Comparison of ENCODE assay signal across 8 mouse cellular contexts in genomic region chr2:102658661-102659520, GRCm38 (mm10). TPM values are rescaled to one million over a fixed set of nuclear protein-coding genes. Genes with fewer than 3 reads are reported as not detected.
DNase-seq lines count a peak whose midpoint lies in the region; ATAC-seq and TF ChIP-seq lines count a peak whose summit lies in the region.

No protein-coding gene starts in this region.

- H3K36me3 ChIP-seq in thymus, adult 2 months (ENCODE audit: control insufficient read depth, insufficient read depth, low read length), result no peaks in the 10 kb centered on the region
- no peaks in the 10 kb centered on the region for H3K36me3 ChIP-seq in embryonic facial prominence, embryonic 10.5 days (replicated peaks)
- H3K36me3 ChIP-seq in heart, postnatal 0 days (replicated peaks; ENCODE audit: control insufficient read depth, insufficient read depth, low read length), result no peaks in the 10 kb centered on the region

- no peaks in the 10 kb centered on the region for H3K9me3 ChIP-seq in embryonic facial prominence, embryonic 10.5 days
- H3K9me3 ChIP-seq in heart, postnatal 0 days (replicated peaks; ENCODE audit: control insufficient read depth, low read length), result no peaks in the 10 kb centered on the region

- ATAC-seq in heart, postnatal 0 days (ENCODE audit: insufficient read depth, low read depth), result peak; percentile 84

- TF ChIP-seq POLR2A in thymus, adult 2 months (IDR thresholded peaks at IDR 0.05; ENCODE audit: control insufficient read depth, extremely low read depth, insufficient read depth, low read length, poor library complexity), result no peak

- H3K9ac ChIP-seq in heart, postnatal 0 days (replicated peaks; ENCODE audit: low read depth, low read length), result 0 out of 2 replicates have a peak overlapping the region, but pooled peaks have one; percentile 23

- peak overlapping the region; percentile 99 for H3K4me2 ChIP-seq in heart, postnatal 0 days (ENCODE audit: low read depth, low read length)

- TF ChIP-seq CTCF in thymus, adult 2 months (IDR thresholded peaks at IDR 0.05; ENCODE audit: borderline replicate concordance, control insufficient read depth, extremely low read depth, insufficient read depth, low read length, poor library complexity), result no peak
- peak; percentile 20; the same call in 1 of the 2 replicates for TF ChIP-seq CTCF in heart, postnatal 0 days (IDR thresholded peaks at IDR 0.05; ENCODE audit: low read depth)

- no peak overlapping the region for H3K4me3 ChIP-seq in thymus, adult 2 months (ENCODE audit: control insufficient read depth, insufficient read depth, low read length)
- peak overlapping the region; percentile 84 for H3K4me3 ChIP-seq in embryonic facial prominence, embryonic 10.5 days
- peak overlapping the region; percentile 63 for H3K4me3 ChIP-seq in heart, postnatal 0 days (ENCODE audit: low read depth, low read length)

- no peak for TF ChIP-seq EP300 in heart, postnatal 0 days (IDR thresholded peaks at IDR 0.05; ENCODE audit: low read depth)

- WGBS in thymus, adult 2 months, result 2% methylated on average over 80 of the region's 80 CpGs
- under 1% methylated on average over 80 of the region's 80 CpGs for WGBS in embryonic facial prominence, embryonic 10.5 days
- WGBS in heart, postnatal 0 days, result under 1% methylated on average over 71 of the region's 80 CpGs

- no peak overlapping the region for H3K27ac ChIP-seq in thymus, adult 2 months (ENCODE audit: control insufficient read depth, insufficient read depth, low read length)
- peak overlapping the region; percentile 83 for H3K27ac ChIP-seq in embryonic facial prominence, embryonic 10.5 days (replicated peaks)
- H3K27ac ChIP-seq in heart, postnatal 0 days (ENCODE audit: low read depth), result no peak overlapping the region

- peak; percentile 14 for DNase-seq in thymus, postnatal 4 days
- no peak for DNase-seq in thymus, adult 2 months
- peak; percentile 77 for DNase-seq in embryonic facial prominence, embryonic 10.5 days (ENCODE audit: low spot score)
- DNase-seq in heart, postnatal 0 days (ENCODE audit: low spot score), result peak; percentile 45
- DNase-seq in layer of hippocampus, postnatal 25 days (ENCODE audit: extremely low spot score in 1 of 2, low spot score in 1 of 2), result peak; percentile 58 to 73
- DNase-seq in lung, postnatal 14 days, result peak; percentile 11
- DNase-seq in right cerebral cortex, postnatal 14 days, result peak; percentile 71
- DNase-seq in thymus, postnatal 10 days (ENCODE audit: low spot score in 2 of 2), result no peak

- peaks cover 7% of the 10 kb centered on the region; the same call in 1 of the 2 replicates for H3K27me3 ChIP-seq in thymus, adult 2 months (ENCODE audit: control insufficient read depth, insufficient read depth, low read length)
- H3K27me3 ChIP-seq in embryonic facial prominence, embryonic 10.5 days (replicated peaks; ENCODE audit: low read depth, poor library complexity, severe bottlenecking), result peaks cover 67% of the 10 kb centered on the region
- H3K27me3 ChIP-seq in heart, postnatal 0 days (ENCODE audit: control insufficient read depth, insufficient read depth, low read length), result peaks cover 38% of the 10 kb centered on the region

- no peaks in the 10 kb centered on the region for H3K4me1 ChIP-seq in thymus, adult 2 months (replicated peaks; ENCODE audit: control insufficient read depth, insufficient read depth, low read length)
- H3K4me1 ChIP-seq in embryonic facial prominence, embryonic 10.5 days, result peaks cover 45% of the 10 kb centered on the region
- peaks cover 3% of the 10 kb centered on the region; the same call in 1 of the 2 replicates for H3K4me1 ChIP-seq in heart, postnatal 0 days (ENCODE audit: control insufficient read depth, insufficient read depth)

RNA-seq across cellular contexts. Expression of gene Slc1a2, which starts 0.4 kb away (rescaled TPM):
- 0.87 and 1.5 TPM in 2 replicates for polyA plus RNA-seq in thymus, adult 2 months (2012; rRNA removed)
- polyA plus RNA-seq in embryonic facial prominence, embryonic 10.5 days (2016; fragmentation: Nextera tagmentation; extraction: Ambion mirVana), result 1.0 and 1.6 TPM in 2 replicates
- total RNA-seq in heart, postnatal 0 days (2014; rRNA removed; ENCODE audit: low replicate concordance), result 0.19 and 0.42 TPM in 2 replicates
- polyA plus RNA-seq in heart, postnatal 0 days (2015; fragmentation: Nextera tagmentation; extraction: Ambion mirVana), result 0.08 and 0.15 TPM in 2 replicates
- 1,000 to 10,000 TPM; 1,831 to 2,193 TPM for total RNA-seq in layer of hippocampus, postnatal 25 days (2021)

Comparison
In these comparisons a context has a peak if more than half of its experiments do, and no peak if none do; other contexts are left out.
1. DNase-seq: peak in thymus, postnatal 4 days (single experiment), embryonic facial prominence, embryonic 10.5 days (single experiment), heart, postnatal 0 days (single experiment), layer of hippocampus, postnatal 25 days (2 of 2), lung, postnatal 14 days (single experiment) and right cerebral cortex, postnatal 14 days (single experiment); none in thymus, adult 2 months (single experiment) and thymus, postnatal 10 days (0 of 2).